Mouse (Mus musculus): Measurements from ENCODE around the gene Traf3ip1. TPM values are rescaled to one million over a fixed set of nuclear protein-coding genes. Genes with fewer than 3 reads are reported as not detected.
A peak's percentile ranks its signal among the peaks of the same experiment; 100 is the strongest.

Traf3ip1 gene
- polyA plus RNA-seq (2015; fragmentation: Nextera tagmentation; extraction: Ambion mirVana), result 2.2 and 2.5 TPM in 2 replicates

GRCm38 (mm10) chr1:91494457-91495140, at the start of gene Traf3ip1:
Gene Traf3ip1, plus strand, starts transcription at chr1:91494647.
- H3K27ac ChIP-seq (ENCODE audit: low read depth), result 0 out of 2 replicates have a peak within 1 kb of the TSS, but pooled peaks have one; percentile 12
- 0 out of 2 replicates have a peak, but pooled peaks cover 2% of the 10 kb centered on the region for H3K36me3 ChIP-seq (replicated peaks; ENCODE audit: insufficient read depth, low read length)
- under 1% methylated on average over 78 of the region's 79 CpGs for WGBS (ENCODE audit: insufficient replicate concordance)
- peak; percentile 99 for ATAC-seq
- H3K4me2 ChIP-seq (ENCODE audit: low read depth, low read length), result peak within 1 kb of the TSS; percentile 98
- no peaks in the 10 kb centered on the region for H3K9me3 ChIP-seq (ENCODE audit: low read length)
- H3K4me3 ChIP-seq (ENCODE audit: low read depth, low read length), result peak within 1 kb of the TSS; percentile 90
- H3K27me3 ChIP-seq (ENCODE audit: insufficient read depth, low read length), result no peaks in the 10 kb centered on the region
- peak within 1 kb of the TSS; percentile 75 for H3K9ac ChIP-seq (replicated peaks)
- peaks cover 19% of the 10 kb centered on the region for H3K4me1 ChIP-seq (ENCODE audit: insufficient read depth)
- TF ChIP-seq CTCF (IDR thresholded peaks at IDR 0.05; ENCODE audit: low read depth) (no peak), EP300 (IDR thresholded peaks at IDR 0.05; ENCODE audit: low read depth) (no peak)
- peak; percentile 96 for DNase-seq

- H3K4me2 ChIP-seq (ENCODE audit: low read depth, low read length), result no peak overlapping the region
- H3K9ac ChIP-seq (replicated peaks), result 0 out of 2 replicates have a peak overlapping the region, but pooled peaks have one; percentile 21
- H3K4me3 ChIP-seq (ENCODE audit: low read depth, low read length), result no peak overlapping the region
- TF ChIP-seq EP300 (IDR thresholded peaks at IDR 0.05; ENCODE audit: low read depth) (no peak), CTCF (IDR thresholded peaks at IDR 0.05; ENCODE audit: low read depth) (no peak)
- ATAC-seq (no peak), DNase-seq (no peak)
- H3K4me1 ChIP-seq (ENCODE audit: insufficient read depth), result peaks cover 47% of the 10 kb centered on the region
- H3K27ac ChIP-seq (ENCODE audit: low read depth), result peak overlapping the region; percentile 90
- 85% methylated on average over 17 of the region's 17 CpGs for WGBS (ENCODE audit: insufficient replicate concordance)
- H3K9me3 ChIP-seq (ENCODE audit: low read length), result no peaks in the 10 kb centered on the region; the same call in 1 of the 2 replicates
- H3K36me3 ChIP-seq (replicated peaks; ENCODE audit: insufficient read depth, low read length), result peaks cover 54% of the 10 kb centered on the region
- no peaks in the 10 kb centered on the region for H3K27me3 ChIP-seq (ENCODE audit: insufficient read depth, low read length)
Observed at GRCm38 (mm10) chr1:91444841-91445830, 49.3 kb upstream of the Traf3ip1 start.

- peak; percentile 95 for ATAC-seq
- Histone ChIP-seq H3K4me1 (ENCODE audit: insufficient read depth) (peaks cover 40% of the 10 kb centered on the region), H3K4me3 (ENCODE audit: low read depth, low read length) (no peak overlapping the region), H3K9ac (replicated peaks) (no peak overlapping the region), H3K27ac (ENCODE audit: low read depth) (peak overlapping the region; percentile 90), H3K36me3 (replicated peaks; ENCODE audit: insufficient read depth, low read length) (peaks cover 53% of the 10 kb centered on the region), H3K4me2 (ENCODE audit: low read depth, low read length) (no peak overlapping the region), H3K9me3 (ENCODE audit: low read length) (no peaks in the 10 kb centered on the region; the same call in 1 of the 2 replicates), H3K27me3 (ENCODE audit: insufficient read depth, low read length) (no peaks in the 10 kb centered on the region)
- DNase-seq, result peak; percentile 80
- TF ChIP-seq EP300 (IDR thresholded peaks at IDR 0.05; ENCODE audit: low read depth) (peak; percentile 75), CTCF (IDR thresholded peaks at IDR 0.05; ENCODE audit: low read depth) (no peak)
- 56% methylated on average over 8 of the region's 8 CpGs for whole genome bisulfite sequencing (ENCODE audit: insufficient replicate concordance)
Observed at GRCm38 (mm10) chr1:91446060-91446459, 48.4 kb upstream of the Traf3ip1 start.

- Histone ChIP-seq H3K36me3 (replicated peaks; ENCODE audit: insufficient read depth, low read length) (peaks cover 50% of the 10 kb centered on the region), H3K4me3 (ENCODE audit: low read depth, low read length) (no peak overlapping the region)
Observed at GRCm38 (mm10) chr1:91446511-91446910, 47.9 kb upstream of the Traf3ip1 start.

GRCm38 (mm10) chr1:91448688-91449087, 45.8 kb upstream of the Traf3ip1 start:
- no peak for ATAC-seq
- Histone ChIP-seq H3K36me3 (replicated peaks; ENCODE audit: insufficient read depth, low read length) (peaks cover 44% of the 10 kb centered on the region), H3K27me3 (ENCODE audit: insufficient read depth, low read length) (no peaks in the 10 kb centered on the region), H3K27ac (ENCODE audit: low read depth) (no peak overlapping the region), H3K4me2 (ENCODE audit: low read depth, low read length) (no peak overlapping the region), H3K4me3 (ENCODE audit: low read depth, low read length) (no peak overlapping the region), H3K9me3 (ENCODE audit: low read length) (no peaks in the 10 kb centered on the region; the same call in 1 of the 2 replicates), H3K4me1 (ENCODE audit: insufficient read depth) (peaks cover 46% of the 10 kb centered on the region), H3K9ac (replicated peaks) (no peak overlapping the region)
- no peak for DNase-seq
- TF ChIP-seq CTCF (IDR thresholded peaks at IDR 0.05; ENCODE audit: low read depth), result no peak
- TF ChIP-seq EP300 (IDR thresholded peaks at IDR 0.05; ENCODE audit: low read depth), result no peak
- WGBS (ENCODE audit: insufficient replicate concordance), result 76% methylated on average over 10 of the region's 10 CpGs

More at GRCm38 (mm10) chr1:91446511-91446910, 47.9 kb upstream of the Traf3ip1 start:
- peak overlapping the region; percentile 90 for H3K27ac ChIP-seq (ENCODE audit: low read depth)
- no peaks in the 10 kb centered on the region; the same call in 1 of the 2 replicates for H3K9me3 ChIP-seq (ENCODE audit: low read length)
- H3K4me2 ChIP-seq (ENCODE audit: low read depth, low read length), result no peak overlapping the region
- ATAC-seq, result no peak
- H3K9ac ChIP-seq (replicated peaks), result 0 out of 2 replicates have a peak overlapping the region, but pooled peaks have one; percentile 3
- no peaks in the 10 kb centered on the region for H3K27me3 ChIP-seq (ENCODE audit: insufficient read depth, low read length)
- DNase-seq, result no peak
- peaks cover 38% of the 10 kb centered on the region for H3K4me1 ChIP-seq (ENCODE audit: insufficient read depth)
- TF ChIP-seq CTCF (IDR thresholded peaks at IDR 0.05; ENCODE audit: low read depth), result no peak
- TF ChIP-seq EP300 (IDR thresholded peaks at IDR 0.05; ENCODE audit: low read depth), result no peak
- 83% methylated on average over 4 of the region's 4 CpGs for WGBS (ENCODE audit: insufficient replicate concordance)
